Mouse (Mus musculus) neural tube, embryonic 15.5 days (tissue): ENCODE data around the gene Plpp7. TPM values are rescaled to one million over a fixed set of nuclear protein-coding genes. Genes with fewer than 3 reads are reported as not detected.

Experiments
- ATAC-seq: fragments of 200-750 bp; cut with Nextera tagmentation; 2 replicates; pipeline ENCODE4 v1.8.0; 2017; ENCODE audit warnings: mild to moderate bottlenecking, moderate TSS enrichment, moderate library complexity; ENCODE audit not compliant: low FRiP score
- H3K27ac ChIP-seq: fragments of 300-500 bp; sonication (generic); replicated peaks from 2 replicates; pipeline ENCODE4 v1.5.1; 2015; ENCODE audit warnings: mild to moderate bottlenecking, inconsistent platforms
- H3K27me3 ChIP-seq: fragments of 300-500 bp; sonication (generic); replicated peaks from 2 replicates; pipeline ENCODE4 v1.6.1; 2015; ENCODE audit warnings: inconsistent platforms
- H3K36me3 ChIP-seq: fragments of 300-500 bp; sonication (generic); 2 replicates; pipeline ENCODE4 v1.6.1; 2015; ENCODE audit warnings: inconsistent platforms
- H3K4me1 ChIP-seq: fragments of 300-500 bp; sonication (generic); 2 replicates; pipeline ENCODE4 v1.6.1; 2015; ENCODE audit warnings: inconsistent platforms
- H3K4me2 ChIP-seq: fragments of 300-500 bp; sonication (generic); 2 replicates; pipeline ENCODE4 v1.6.1; 2015; ENCODE audit warnings: inconsistent platforms, mild to moderate bottlenecking, moderate library complexity
- H3K4me3 ChIP-seq: fragments of 300-500 bp; sonication (generic); replicated peaks from 2 replicates; pipeline ENCODE4 v1.5.1; 2015; ENCODE audit warnings: mild to moderate bottlenecking, inconsistent platforms
- H3K9ac ChIP-seq: fragments of 300-500 bp; sonication (generic); replicated peaks from 2 replicates; pipeline ENCODE4 v1.6.1; 2015; ENCODE audit warnings: mild to moderate bottlenecking, inconsistent platforms
- H3K9me3 ChIP-seq: fragments of 300-500 bp; sonication (generic); replicated peaks from 2 replicates; pipeline ENCODE4 v1.6.1; 2016; ENCODE audit warnings: inconsistent platforms
- WGBS: fragments of 180-500 bp; shearing (Covaris S2); methylation state at CpG from one replicate; pipeline ENCODE4 v1.1.7; 2015; ENCODE audit warnings: mixed read lengths; 5-methylcytosine and 5-hydroxymethylcytosine counted together
- polyA plus RNA-seq: library from polyadenylated mRNA; unstranded; fragments of >200 nt; fragmentation: Nextera tagmentation; extraction: Ambion mirVana; gene quantifications from 2 replicates; pipeline ENCODE4 v1.2.1, GENCODE M21; 2015

Gene Plpp7
- polyA plus RNA-seq, 1 experiment from 2014 or later: 32.6 TPM

DNA sequence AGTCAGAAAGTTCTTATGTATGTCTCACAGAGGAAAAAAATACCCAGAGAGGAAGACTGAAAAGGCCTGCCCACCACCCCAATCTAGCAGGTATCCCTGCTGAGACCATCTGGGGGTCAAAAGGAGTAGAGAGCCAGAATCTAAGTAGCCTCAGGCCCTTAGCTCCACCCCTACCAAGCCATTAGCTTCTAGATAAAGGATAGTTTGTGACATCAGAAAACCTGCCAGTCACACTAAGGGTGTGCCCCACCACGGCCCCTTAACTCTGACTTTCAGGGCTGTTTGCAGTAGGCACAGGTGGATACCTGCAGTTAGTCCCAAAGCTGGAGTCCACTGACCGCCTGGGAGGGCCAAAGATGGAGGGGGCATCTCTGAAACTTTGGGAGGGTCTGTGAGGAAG lies 10.1 kb upstream of the Plpp7 start:
- Histone ChIP-seq H3K9me3 (no peaks in the 10 kb centered on the region), H3K4me1 (peaks cover 32% of the 10 kb centered on the region), H3K27ac (no peak overlapping the region), H3K36me3 (no peaks in the 10 kb centered on the region), H3K27me3 (peaks cover 81% of the 10 kb centered on the region), H3K4me2 (no peak overlapping the region), H3K9ac (no peak overlapping the region), H3K4me3 (no peak overlapping the region)
- WGBS: 76% methylated on average over 2 of the region's 2 CpGs
- ATAC-seq: no peak

DNA sequence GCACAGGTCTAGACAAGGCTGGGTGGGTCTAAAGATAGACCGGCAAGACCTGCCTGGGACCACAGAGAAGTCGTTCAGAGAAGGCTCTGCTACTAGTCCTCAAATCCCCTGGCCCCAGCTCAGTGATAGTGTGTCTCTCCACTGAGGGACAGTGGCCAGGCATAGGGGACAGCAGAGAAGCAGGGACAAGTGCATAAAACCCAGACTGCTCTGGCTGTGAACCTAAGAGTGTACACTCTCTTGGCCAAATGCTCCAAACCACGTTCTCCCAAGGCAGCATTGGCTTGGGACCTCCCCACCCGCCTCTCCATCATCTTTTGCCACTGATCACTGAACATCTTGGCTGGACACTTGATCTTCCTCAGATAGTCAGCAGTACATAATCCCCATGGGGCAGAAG lies 7.7 kb upstream of the Plpp7 start:
- H3K4me3 ChIP-seq: no peak overlapping the region
- H3K36me3 ChIP-seq: no peaks in the 10 kb centered on the region
- no peak overlapping the region for H3K9ac ChIP-seq
- no peak for ATAC-seq
- WGBS: 59% methylated on average over 4 of the region's 4 CpGs
- H3K27me3 ChIP-seq: peaks cover 60% of the 10 kb centered on the region
- H3K4me2 ChIP-seq: no peak overlapping the region
- H3K4me1 ChIP-seq: peaks cover 27% of the 10 kb centered on the region
- no peak overlapping the region for H3K27ac ChIP-seq
- H3K9me3 ChIP-seq: no peaks in the 10 kb centered on the region

DNA sequence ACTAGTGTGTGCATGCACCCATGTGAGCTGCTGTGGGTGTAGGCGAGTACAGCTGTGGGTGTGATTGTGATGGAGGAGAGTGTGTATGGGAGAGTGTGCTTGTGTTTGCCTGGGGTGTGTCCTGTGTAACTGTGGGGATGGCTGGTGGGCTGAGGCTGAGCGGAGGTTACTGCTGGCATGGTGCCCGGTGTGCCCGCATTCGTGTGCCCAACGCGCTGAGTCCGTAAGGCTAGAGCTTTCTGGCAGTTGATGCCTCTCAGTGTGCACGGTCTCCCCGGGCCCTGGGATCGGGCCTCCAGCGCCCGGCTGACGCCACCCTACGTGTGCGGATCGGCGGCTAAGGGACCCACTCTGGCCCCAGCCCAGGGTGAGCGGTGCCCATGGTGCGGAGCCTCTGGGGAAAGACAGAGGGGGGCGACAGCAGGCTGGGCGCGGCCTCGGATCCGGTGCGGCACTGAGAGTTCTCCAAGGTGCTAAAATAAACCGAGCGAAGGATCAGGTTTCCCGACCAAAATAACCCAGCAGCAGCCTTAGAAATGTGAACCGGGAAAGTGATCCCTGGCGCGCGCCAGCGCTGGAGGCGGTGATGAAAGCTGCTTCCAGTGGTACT lies 6.9 kb upstream of the Plpp7 start:
- H3K9ac ChIP-seq: peak overlapping the region; percentile 20
- H3K4me3 ChIP-seq: peak overlapping the region; percentile 32
- peak overlapping the region; percentile 59 for H3K4me2 ChIP-seq
- H3K4me1 ChIP-seq: peaks cover 18% of the 10 kb centered on the region
- H3K27me3 ChIP-seq: peaks cover 51% of the 10 kb centered on the region
- WGBS: 8% methylated on average over 35 of the region's 35 CpGs
- no peaks in the 10 kb centered on the region for H3K9me3 ChIP-seq
- no peak overlapping the region for H3K27ac ChIP-seq
- no peaks in the 10 kb centered on the region for H3K36me3 ChIP-seq
- no peak for ATAC-seq

DNA sequence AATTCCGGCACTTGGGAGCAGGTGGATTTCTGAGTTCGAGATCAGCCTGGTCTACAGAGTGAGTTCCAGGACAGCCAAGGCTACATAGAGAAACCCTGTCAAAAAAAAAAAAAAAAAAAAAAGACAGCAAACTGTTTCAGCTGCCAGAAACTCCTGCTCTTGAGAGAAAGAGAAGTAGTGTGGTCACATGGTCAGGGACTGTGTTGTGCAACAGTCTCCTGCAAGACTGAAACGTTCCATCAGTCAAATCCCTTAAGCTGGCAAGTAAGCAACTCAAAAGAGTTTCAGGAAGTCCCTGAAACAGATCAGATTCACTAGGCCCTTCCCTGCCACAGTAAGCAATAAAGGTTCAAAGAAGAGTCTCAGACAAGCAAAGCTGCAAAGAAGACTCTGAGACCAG lies 5.7 kb upstream of the Plpp7 start:
- WGBS: 75% methylated on average over 3 of the region's 3 CpGs
- H3K27me3 ChIP-seq: peaks cover 48% of the 10 kb centered on the region

DNA sequence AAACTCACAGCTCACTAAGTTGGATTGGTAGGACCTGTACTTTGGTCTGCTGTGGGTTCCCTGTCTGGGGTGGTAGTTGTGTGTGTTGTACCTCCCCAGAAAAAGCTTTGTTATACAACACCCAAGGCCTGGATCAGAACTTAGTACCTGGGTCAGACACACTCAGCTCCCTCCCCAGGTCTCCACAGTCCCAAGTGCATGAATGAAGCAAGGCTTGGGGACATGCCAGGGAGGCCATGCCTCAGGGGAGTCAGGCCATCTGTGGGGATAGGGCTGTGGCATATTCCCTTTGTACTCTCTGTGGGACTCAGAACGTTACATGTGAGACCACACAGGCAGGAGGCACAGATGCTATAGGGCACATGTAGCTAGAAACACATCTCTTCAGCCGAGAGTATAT lies 5.2 kb upstream of the Plpp7 start:
- Histone ChIP-seq H3K27me3 (peaks cover 47% of the 10 kb centered on the region), H3K36me3 (no peaks in the 10 kb centered on the region), H3K27ac (no peak overlapping the region), H3K4me2 (no peak overlapping the region), H3K4me1 (peaks cover 9% of the 10 kb centered on the region), H3K9ac (no peak overlapping the region), H3K9me3 (no peaks in the 10 kb centered on the region), H3K4me3 (no peak overlapping the region)
- WGBS: 44% methylated on average over 2 of the region's 2 CpGs
- no peak for ATAC-seq

More for the DNA sequence above, 5.7 kb upstream of the Plpp7 start:
- no peak overlapping the region for H3K27ac ChIP-seq
- no peak for ATAC-seq
- peaks cover 9% of the 10 kb centered on the region for H3K4me1 ChIP-seq
- H3K36me3 ChIP-seq: no peaks in the 10 kb centered on the region
- no peak overlapping the region for H3K4me3 ChIP-seq
- H3K9ac ChIP-seq: no peak overlapping the region
- H3K9me3 ChIP-seq: no peaks in the 10 kb centered on the region
- no peak overlapping the region for H3K4me2 ChIP-seq

DNA sequence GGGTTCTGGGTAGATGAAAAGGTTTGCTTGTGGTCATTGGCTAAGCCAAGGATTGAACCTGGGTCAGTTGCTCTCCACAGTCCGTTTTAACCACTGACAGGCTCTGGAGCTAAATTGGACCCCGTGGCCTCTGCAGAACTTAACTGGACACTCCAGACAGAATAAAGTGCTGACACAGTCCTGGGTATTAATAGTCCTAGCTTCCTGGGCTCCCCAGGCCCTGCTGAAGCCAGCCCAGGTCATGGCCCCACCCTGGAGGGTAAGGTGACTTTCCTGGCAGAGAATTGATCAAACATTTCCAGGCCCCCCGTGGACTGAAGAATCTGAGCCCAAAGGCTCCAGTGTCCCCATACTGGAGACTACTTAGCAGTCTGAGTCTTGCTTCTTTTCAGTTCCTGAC lies 3.4 kb upstream of the Plpp7 start:
- Histone ChIP-seq H3K9me3 (no peaks in the 10 kb centered on the region), H3K27ac (no peak overlapping the region), H3K9ac (no peak overlapping the region), H3K36me3 (no peaks in the 10 kb centered on the region), H3K27me3 (peaks cover 29% of the 10 kb centered on the region), H3K4me2 (no peak overlapping the region), H3K4me1 (peaks cover 25% of the 10 kb centered on the region), H3K4me3 (no peak overlapping the region)
- 71% methylated on average over 3 of the region's 3 CpGs for WGBS
- ATAC-seq: no peak

DNA sequence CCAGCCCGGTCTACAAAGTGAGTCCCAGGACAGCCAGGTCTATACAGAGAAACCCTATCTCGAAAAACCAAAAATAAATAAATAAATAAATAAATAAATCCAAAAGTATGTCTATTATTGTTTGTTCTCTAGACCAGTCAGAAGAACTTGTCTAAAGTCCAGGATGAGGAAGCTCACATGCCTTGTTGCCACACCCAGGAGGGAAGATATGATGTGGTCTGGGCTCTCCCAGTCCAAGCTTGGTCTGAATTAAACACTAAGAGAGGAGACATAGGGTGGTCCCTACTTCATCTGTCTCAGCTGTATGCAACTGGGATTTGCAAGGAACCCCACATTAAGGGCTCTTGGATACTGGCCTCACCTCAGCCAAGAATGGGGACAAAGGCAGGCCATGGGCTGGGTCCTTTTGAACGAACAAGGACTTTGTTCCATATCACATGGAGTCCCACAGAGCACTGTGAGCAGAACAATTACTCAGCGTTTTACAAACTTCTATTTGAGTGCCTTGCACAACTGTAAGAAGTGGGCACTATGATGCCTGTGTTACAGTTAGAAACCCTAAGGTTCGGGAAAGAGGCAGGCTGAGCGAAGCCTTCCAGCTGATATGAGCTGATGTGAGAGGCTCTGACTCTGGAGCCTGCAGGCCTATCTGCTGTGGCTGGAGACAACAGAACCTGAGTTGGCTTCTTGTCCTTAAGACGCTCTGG lies 1.2 kb upstream of the Plpp7 start:
- Histone ChIP-seq H3K4me2 (no peak overlapping the region), H3K27me3 (peaks cover 9% of the 10 kb centered on the region), H3K36me3 (no peaks in the 10 kb centered on the region), H3K9ac (no peak overlapping the region), H3K27ac (no peak overlapping the region), H3K9me3 (no peaks in the 10 kb centered on the region), H3K4me3 (no peak overlapping the region), H3K4me1 (peaks cover 25% of the 10 kb centered on the region)
- ATAC-seq: no peak
- 85% methylated on average over 7 of the region's 7 CpGs for WGBS

DNA sequence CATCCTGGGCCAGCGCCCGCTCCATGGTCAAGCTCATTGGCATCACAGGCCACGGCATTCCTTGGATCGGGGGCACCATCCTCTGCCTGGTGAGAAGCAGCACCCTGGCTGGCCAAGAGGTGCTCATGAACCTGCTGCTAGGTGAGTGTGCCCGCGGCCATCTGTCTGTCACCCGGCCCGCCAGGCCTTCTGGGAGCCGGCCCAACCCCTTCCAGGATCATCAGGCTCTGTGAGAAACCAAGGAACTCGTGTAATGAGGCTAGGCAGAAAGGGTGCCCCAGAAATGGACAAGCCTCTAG lies 743 bp downstream of the Plpp7 start:
- H3K27ac ChIP-seq: peak overlapping the region; percentile 79
- H3K4me3 ChIP-seq: peak overlapping the region; percentile 54
- H3K27me3 ChIP-seq: no peaks in the 10 kb centered on the region
- H3K4me2 ChIP-seq: peak overlapping the region; percentile 80
- H3K4me1 ChIP-seq: peaks cover 25% of the 10 kb centered on the region
- WGBS: 78% methylated on average over 10 of the region's 10 CpGs
- no peaks in the 10 kb centered on the region for H3K9me3 ChIP-seq
- H3K36me3 ChIP-seq: peaks cover 13% of the 10 kb centered on the region
- peak overlapping the region; percentile 72 for H3K9ac ChIP-seq
- ATAC-seq: no peak; the same call in 1 of the 2 replicates

DNA sequence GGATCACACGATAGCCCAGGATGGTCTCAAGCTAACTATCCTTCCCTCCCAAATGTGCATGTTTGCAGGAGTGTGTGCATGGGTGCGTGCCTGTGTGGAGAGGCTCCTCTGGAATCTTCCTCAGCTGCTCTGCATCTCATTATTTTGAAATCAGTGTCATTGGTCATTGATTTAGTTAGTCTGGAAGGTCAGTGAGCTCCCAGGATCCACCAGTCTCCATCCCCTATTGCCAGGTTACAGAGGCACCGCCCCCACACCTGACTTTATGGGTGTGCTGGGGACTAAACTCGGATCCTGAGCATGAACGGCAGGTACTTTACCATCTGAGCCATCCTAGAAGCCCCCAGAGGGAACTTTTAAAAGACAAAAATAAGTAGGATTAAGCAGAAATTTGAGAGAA lies 7.6 kb downstream of the Plpp7 start:
- H3K36me3 ChIP-seq: peaks cover 15% of the 10 kb centered on the region
- no peaks in the 10 kb centered on the region for H3K9me3 ChIP-seq
- no peak for ATAC-seq
- 56% methylated on average over 5 of the region's 5 CpGs for WGBS
- no peak overlapping the region for H3K9ac ChIP-seq
- no peak overlapping the region for H3K27ac ChIP-seq
- H3K4me1 ChIP-seq: peaks cover 14% of the 10 kb centered on the region
- no peak overlapping the region for H3K4me3 ChIP-seq
- no peaks in the 10 kb centered on the region for H3K27me3 ChIP-seq
- H3K4me2 ChIP-seq: no peak overlapping the region

DNA sequence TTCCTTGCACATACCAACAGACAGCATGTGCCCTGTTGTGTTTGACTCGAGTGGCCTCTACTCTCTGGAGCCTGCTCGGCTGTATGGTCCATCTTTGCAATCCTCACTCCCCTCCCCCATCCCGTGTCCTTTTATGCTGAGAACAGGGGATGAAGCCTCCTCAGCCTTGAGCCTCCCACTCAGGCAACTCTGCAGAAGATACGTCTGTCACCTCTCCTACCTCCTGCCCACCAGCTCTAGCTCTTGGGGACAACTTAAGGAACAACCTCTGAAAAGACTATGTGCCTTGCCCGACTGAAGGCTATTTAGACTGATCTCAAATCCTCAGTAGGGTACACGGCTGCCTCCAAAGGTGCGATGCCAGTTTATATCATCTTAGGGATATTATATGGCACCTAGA lies 8.2 kb downstream of the Plpp7 start:
- Histone ChIP-seq H3K36me3 (peaks cover 22% of the 10 kb centered on the region), H3K9me3 (no peaks in the 10 kb centered on the region), H3K27me3 (no peaks in the 10 kb centered on the region), H3K27ac (no peak overlapping the region), H3K4me3 (no peak overlapping the region), H3K4me2 (no peak overlapping the region), H3K9ac (no peak overlapping the region), H3K4me1 (peaks cover 14% of the 10 kb centered on the region)
- 77% methylated on average over 7 of the region's 7 CpGs for WGBS
- no peak for ATAC-seq

DNA sequence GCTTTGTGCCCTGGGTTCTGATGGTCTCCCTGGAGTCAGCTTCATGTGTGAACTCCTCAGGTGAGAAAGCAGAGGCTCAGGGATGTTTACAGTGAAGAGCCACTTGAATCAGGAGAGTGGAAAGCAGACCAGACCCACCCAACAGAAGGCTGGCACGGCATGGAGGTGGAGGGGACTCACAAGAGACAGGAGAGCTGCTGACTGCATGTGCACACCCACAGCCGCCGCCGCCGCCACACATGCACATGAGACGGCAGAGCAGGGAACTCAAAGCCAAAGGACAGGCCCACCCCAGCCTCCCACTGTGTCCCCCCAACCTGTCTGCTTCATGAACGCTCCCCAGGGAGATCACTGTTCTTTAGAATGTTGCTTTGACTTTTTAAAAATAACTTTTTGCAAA lies 8.8 kb downstream of the Plpp7 start:
- 80% methylated on average over 7 of the region's 7 CpGs for WGBS
- H3K27ac ChIP-seq: no peak overlapping the region
- no peak for ATAC-seq

DNA sequence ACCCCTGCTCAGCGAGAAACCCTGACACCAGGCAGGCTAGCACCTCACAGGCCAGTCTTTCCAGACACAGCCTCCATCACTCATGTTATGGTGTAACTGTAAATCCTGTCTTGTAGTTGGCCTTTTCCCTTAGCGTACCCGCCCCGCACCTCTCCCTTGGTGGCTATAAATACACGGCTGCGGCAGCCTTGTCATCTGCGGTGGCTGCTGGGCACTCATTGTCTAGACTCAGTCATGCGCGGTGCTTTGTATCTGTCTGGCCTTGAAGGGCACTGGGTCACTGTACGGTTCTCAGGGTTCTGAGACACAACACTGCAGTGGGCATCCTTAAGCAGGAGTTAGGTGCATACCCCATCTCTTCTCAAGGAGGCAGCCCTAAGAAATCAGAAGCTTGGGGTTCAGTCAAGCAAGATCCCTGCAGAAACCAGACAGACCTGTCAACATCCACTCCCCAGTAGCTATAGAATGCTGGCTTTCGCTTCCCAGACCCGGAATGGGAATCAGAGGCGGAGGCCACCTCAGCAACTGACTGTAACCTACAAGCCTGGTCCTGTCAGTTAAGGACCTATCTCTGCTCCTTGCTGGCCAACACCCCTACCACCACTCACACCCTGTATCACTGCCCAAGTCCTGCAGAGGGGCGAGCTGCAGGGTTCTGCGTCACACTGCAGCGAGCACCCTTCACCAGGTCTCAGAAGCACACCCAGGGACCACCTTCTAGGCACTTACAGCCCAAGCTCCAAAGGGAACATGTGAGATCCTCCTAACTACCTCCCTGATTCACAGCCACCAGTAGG lies 10.0 kb downstream of the Plpp7 start:
- Histone ChIP-seq H3K9ac (no peak overlapping the region), H3K4me1 (peaks cover 14% of the 10 kb centered on the region), H3K4me3 (no peak overlapping the region), H3K36me3 (peaks cover 22% of the 10 kb centered on the region), H3K27me3 (no peaks in the 10 kb centered on the region), H3K9me3 (no peaks in the 10 kb centered on the region), H3K4me2 (no peak overlapping the region), H3K27ac (peak overlapping the region; percentile 52)
- WGBS: 43% methylated on average over 16 of the region's 16 CpGs
- ATAC-seq: peak; percentile 50

More for the DNA sequence above, 8.8 kb downstream of the Plpp7 start:
- H3K9ac ChIP-seq: no peak overlapping the region
- no peaks in the 10 kb centered on the region for H3K27me3 ChIP-seq
- H3K4me2 ChIP-seq: no peak overlapping the region
- H3K36me3 ChIP-seq: peaks cover 22% of the 10 kb centered on the region
- H3K4me3 ChIP-seq: no peak overlapping the region
- H3K4me1 ChIP-seq: peaks cover 14% of the 10 kb centered on the region
- no peaks in the 10 kb centered on the region for H3K9me3 ChIP-seq
